Mouse (Mus musculus) mouse embryonic stem cell (cell line): ENCODE measurements at regions not wholly inside any gene's neighbourhood (a gene's known extent, or its start where the extent isn't known, plus 50 kb on each side); places are given as distances from the start of the nearest gene placed in this dataset.

Experiments used
- in situ Hi-C, 2 experiments: fragments of 300-500 bp; cut with MboI; formaldehyde crosslinking; loops; 1 replicate in 1 of 2; 3 replicates in 1 of 2; pipeline ENCODE4 v1.14.3; 2019 to 2020; ENCODE audit warnings: low sequenced_read_pairs in 2 of 2, low pct_unique_long_range_greater_than_20kb in 1 of 2, mixed read lengths in 1 of 2; ENCODE audit not compliant: unreplicated experiment in 1 of 2

- in situ Hi-C loops = no loop called here
Observed at GRCm38 (mm10) chr8:35268986-35269385, 496.6 kb upstream of the Gm19410 start.

- in situ Hi-C loops = no loop called here
Observed at GRCm38 (mm10) chr8:35275972-35276371, 489.6 kb upstream of the Gm19410 start.

GRCm38 (mm10) chr8:35276460-35276859, 489.1 kb upstream of the Gm19410 start:
- in situ Hi-C loops = no loop called here

- in situ Hi-C loops = no loop called here
Observed at GRCm38 (mm10) chr8:35278946-35279345, 486.6 kb upstream of the Gm19410 start.

- in situ Hi-C loops = no loop called here
Observed at GRCm38 (mm10) chr8:35280741-35281140, 484.8 kb upstream of the Gm19410 start.

GRCm38 (mm10) chr8:35283366-35283765, 482.2 kb upstream of the Gm19410 start:
- in situ Hi-C loops = no loop called here

GRCm38 (mm10) chr8:35289018-35289417, 476.6 kb upstream of the Gm19410 start:
- in situ Hi-C loops = no loop called here

- in situ Hi-C loops = no loop called here
Observed at GRCm38 (mm10) chr8:35289967-35290366, 475.6 kb upstream of the Gm19410 start.

GRCm38 (mm10) chr8:35293437-35294126, 472.0 kb upstream of the Gm19410 start:
- in situ Hi-C loops = no loop called here

- in situ Hi-C loops = no loop called here
Observed at GRCm38 (mm10) chr8:35296936-35297335, 468.7 kb upstream of the Gm19410 start.

GRCm38 (mm10) chr8:35299088-35299487, 466.5 kb upstream of the Gm19410 start:
- in situ Hi-C loops = no loop called here

GRCm38 (mm10) chr8:35300359-35300758, 465.2 kb upstream of the Gm19410 start:
- in situ Hi-C loops = no loop called here

GRCm38 (mm10) chr8:35300881-35301521, 464.6 kb upstream of the Gm19410 start:
- in situ Hi-C loops = no loop called here

- in situ Hi-C loops = no loop called here
Observed at GRCm38 (mm10) chr8:35302856-35303255, 462.7 kb upstream of the Gm19410 start.

GRCm38 (mm10) chr8:35321270-35321865, 444.2 kb upstream of the Gm19410 start:
- in situ Hi-C loops = no loop called here

GRCm38 (mm10) chr8:35323180-35323975, 442.2 kb upstream of the Gm19410 start:
- in situ Hi-C loops = no loop called here
